Mouse (Mus musculus) retina, postnatal 1 day (tissue): ENCODE data around the gene Mthfsd.

Experiments used
- DNase-seq: peaks from one replicate; pipeline ENCODE4 v3.0.0-alpha.2; 2012

Mthfsd gene

DNA sequence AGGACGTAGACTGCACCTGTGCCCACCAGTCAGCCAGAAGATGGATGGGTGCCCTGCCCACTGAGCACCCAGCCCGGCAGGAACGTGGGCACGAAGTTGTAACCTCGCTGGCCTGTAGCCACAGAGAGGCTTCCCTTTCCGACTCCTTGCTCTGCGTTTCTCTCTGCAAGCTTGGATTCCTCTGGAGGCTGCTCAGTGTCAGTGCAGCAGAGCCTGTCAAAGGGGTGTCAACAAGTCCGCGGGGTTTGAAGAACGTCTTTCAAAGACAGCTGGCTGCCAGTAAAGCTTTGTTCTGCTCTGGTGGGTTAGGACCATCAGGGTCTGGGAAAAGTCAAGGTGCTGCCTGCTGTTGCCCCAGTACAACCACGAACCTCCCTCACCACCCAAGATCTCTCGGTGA, 36.7 kb downstream of the Mthfsd start:
- peak; percentile 71 for DNase-seq

DNA sequence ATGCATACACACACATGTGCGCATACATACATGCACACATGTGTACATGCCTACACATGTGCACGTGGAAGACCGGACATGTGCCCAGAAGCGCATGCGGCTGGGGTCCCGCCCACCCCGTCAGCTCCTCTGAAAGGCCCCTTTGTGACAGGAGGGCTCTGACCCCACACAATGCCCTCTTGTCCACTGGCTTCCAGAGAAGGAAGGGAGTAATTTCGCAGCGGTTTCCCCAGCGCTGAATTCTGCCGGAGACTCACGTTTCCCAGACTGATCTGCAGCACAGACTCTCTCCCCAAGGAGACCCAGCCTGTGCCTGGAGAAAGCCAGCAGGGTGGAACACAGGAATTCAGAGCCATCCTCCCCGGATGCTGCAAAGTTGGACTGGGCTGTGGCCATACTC, 44.5 kb downstream of the Mthfsd start:
- DNase-seq: peak; percentile 79

DNA sequence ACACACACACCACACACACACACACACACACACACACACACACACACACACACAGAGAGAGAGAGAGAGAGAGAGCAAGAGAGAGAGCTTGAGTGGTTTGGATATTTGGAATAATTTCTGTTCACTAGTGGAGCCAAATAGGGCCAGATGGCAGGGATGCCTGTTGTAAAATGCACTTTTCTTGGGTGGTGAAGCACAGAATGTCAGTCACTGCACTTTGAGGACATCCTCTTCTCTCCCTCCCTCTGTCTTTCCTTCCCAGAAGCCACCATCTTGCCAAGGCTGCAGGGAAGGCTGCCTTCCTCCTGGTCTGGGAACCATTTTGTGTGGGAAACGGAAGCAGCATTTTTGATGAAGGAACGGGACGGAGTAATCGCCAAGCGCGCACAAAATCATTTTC, 45.7 kb downstream of the Mthfsd start:
- no peak for DNase-seq

DNA sequence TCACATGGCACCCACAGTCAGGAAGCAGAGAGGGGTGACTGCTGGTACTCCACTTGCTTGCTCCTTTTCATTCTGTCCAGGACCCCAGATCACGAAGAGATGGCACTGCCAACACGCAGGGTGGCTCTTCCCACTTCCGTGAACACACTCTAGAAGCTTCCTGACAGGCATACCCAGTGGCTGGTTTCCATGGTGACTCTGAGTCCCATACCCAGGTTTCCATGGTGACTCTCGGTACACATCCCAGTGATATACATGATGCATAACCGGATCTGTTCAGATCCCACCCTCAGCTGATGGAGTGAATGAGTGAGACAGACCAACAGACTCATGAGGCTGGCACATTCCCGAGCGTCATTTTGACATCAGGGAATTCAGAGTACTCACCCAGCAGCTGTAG, 49.1 kb downstream of the Mthfsd start:
- no peak for DNase-seq

DNA sequence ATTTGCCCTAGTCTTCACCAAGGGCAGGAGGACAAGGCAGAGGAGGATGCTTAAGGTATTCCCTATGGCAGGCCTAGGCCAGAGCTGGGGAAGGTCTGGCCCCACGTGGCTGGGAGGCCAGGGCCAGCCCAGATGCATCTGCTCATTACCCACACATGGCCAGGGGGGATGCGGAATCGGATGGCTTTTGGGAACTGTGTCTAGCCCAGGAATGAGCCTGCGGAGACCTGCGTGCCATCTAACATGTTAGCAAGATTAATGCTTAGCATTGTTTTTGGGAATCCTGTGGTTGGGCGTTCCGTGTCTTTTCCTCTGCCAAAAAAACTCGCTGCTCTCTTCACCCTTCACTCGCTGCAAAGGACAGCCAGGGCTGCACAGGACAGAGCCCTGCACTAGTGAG, 50.1 kb downstream of the Mthfsd start:
- DNase-seq: no peak

DNA sequence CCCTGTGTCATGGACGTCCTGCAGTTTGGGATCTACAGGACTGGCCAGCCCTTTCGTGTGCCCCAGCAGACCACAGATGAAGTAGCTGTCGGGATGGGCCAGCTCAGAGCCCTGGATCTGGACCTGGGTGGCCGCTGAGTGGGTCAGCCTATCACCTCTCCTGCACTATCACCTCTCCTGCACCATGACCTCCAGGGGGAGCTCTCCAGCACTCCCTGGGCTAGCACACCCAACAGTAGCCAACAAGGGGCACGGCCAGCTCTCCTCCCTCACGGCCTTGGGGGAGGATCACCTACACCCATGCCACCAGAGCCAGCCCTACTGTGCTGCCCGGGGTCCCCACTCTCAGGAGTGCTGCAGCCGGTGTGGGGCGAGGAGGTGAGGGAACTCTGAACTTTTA, 60.8 kb downstream of the Mthfsd start:
- no peak for DNase-seq

DNA sequence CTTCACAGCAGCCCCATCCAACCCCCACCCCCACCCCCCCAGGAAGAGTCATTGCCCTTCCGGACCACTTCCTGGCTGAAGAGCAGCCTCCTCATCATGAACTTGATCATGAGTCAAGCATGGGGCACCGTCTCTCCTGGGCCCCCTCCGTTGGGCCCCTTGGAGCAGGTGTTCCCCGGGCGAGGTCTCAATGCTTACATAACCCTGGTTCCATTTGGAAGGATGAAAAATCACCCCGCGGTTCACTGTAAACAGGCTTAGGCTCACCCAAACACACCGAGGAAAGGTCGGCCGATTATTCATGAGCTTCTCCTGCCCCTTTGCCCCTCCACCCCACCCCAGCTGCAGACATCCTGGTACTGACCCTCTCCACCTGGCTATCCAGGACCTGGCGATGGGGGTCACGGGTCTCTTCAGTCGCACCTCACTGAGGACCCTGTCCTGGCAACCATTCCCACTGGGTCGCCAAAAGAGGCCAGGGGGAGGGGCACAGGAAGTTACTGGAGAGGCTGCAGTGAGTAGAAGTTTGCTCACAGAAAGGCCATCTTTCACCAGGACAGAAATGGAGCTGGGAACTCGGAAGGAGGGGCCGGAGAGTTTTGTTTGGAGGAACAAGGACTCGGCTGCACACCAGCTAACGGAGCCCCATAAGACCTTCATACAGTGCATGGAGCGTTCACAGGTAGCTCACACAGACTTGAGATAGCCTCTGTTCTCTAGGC, 64.3 kb downstream of the Mthfsd start:
- no peak for DNase-seq
